Mouse (Mus musculus) stomach, embryonic 15.5 days (tissue): ENCODE measurements around the gene Usp36. TPM values are rescaled to one million over a fixed set of nuclear protein-coding genes. Genes with fewer than 3 reads are reported as not detected.
"Not testable (repeated sequence)": the region's sequence is repeated elsewhere in the genome, so short reads cannot be mapped to it uniquely, and the experiment has no call there.

Source experiments
- ATAC-seq: fragments of 200-750 bp; cut with Nextera tagmentation; 2 replicates; pipeline ENCODE4 v1.8.0; 2017; ENCODE audit warnings: low read depth, moderate number of reproducible peaks, moderate TSS enrichment; ENCODE audit not compliant: insufficient read depth, low FRiP score
- H3K27ac ChIP-seq: fragments of 300-500 bp; sonication (generic); 2 replicates; pipeline ENCODE4 v1.5.1; 2015; ENCODE audit warnings: mild to moderate bottlenecking, inconsistent platforms
- H3K27me3 ChIP-seq: fragments of 300-500 bp; sonication (generic); replicated peaks from 2 replicates; pipeline ENCODE4 v1.6.1; 2015; ENCODE audit warnings: inconsistent platforms
- H3K36me3 ChIP-seq: fragments of 300-500 bp; sonication (generic); 2 replicates; pipeline ENCODE4 v1.6.1; 2015; ENCODE audit warnings: inconsistent platforms
- H3K4me1 ChIP-seq: fragments of 300-500 bp; sonication (generic); 2 replicates; pipeline ENCODE4 v1.6.1; 2015; ENCODE audit warnings: inconsistent platforms
- H3K4me2 ChIP-seq: fragments of 300-500 bp; sonication (generic); 2 replicates; pipeline ENCODE4 v1.6.1; 2015; ENCODE audit warnings: mild to moderate bottlenecking, inconsistent platforms
- H3K4me3 ChIP-seq: fragments of 300-500 bp; sonication (generic); replicated peaks from 2 replicates; pipeline ENCODE4 v1.5.1; 2015; ENCODE audit warnings: inconsistent platforms
- H3K9ac ChIP-seq: fragments of 300-500 bp; sonication (generic); 2 replicates; pipeline ENCODE4 v1.6.1; 2015; ENCODE audit warnings: inconsistent platforms
- H3K9me3 ChIP-seq: fragments of 300-500 bp; sonication (generic); 2 replicates; pipeline ENCODE4 v1.6.1; 2016; ENCODE audit warnings: inconsistent platforms
- WGBS: fragments of 180-500 bp; shearing (Covaris S2); methylation state at CpG from one replicate; pipeline ENCODE4 v1.1.7; 2015; 5-methylcytosine and 5-hydroxymethylcytosine counted together
- polyA plus RNA-seq: library from polyadenylated mRNA; unstranded; fragments of >200 nt; fragmentation: Nextera tagmentation; extraction: Ambion mirVana; gene quantifications from 2 replicates; pipeline ENCODE4 v1.2.1, GENCODE M21; 2015

Usp36 gene
- polyA plus RNA-seq, 1 experiment from 2014 or later = 20.3 TPM

DNA sequence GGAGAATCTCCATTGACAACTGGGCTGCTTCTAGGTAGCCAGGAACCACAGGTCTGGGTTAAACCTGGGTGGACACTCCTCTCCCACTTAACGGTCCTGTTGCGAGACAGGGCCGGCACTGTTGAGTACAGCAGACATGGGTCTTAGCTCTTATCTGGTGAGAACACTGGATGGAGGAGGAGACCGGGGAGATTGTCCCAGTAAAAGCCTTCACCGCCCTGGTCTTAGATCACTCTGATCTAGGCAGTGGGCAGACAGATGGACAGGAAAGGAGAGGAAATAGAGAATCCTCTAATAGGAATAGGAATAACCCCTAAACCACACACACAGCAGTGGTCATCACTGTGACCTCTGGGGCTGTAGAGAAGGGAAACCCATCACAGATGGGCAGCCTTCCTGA lies 33.9 kb upstream of the Usp36 start:
- WGBS = 81% methylated on average over 5 of the region's 5 CpGs
- no peak for ATAC-seq
- Histone ChIP-seq H3K4me2 (no peak overlapping the region), H3K27me3 (no peaks in the 10 kb centered on the region), H3K4me3 (no peak overlapping the region), H3K4me1 (peaks cover 16% of the 10 kb centered on the region), H3K9me3 (no peaks in the 10 kb centered on the region), H3K36me3 (peaks cover 7% of the 10 kb centered on the region; the same call in 1 of the 2 replicates), H3K9ac (no peak overlapping the region), H3K27ac (no peak overlapping the region)

GRCm38 (mm10) chr11:118322647-118323046 lies 32.6 kb upstream of the Usp36 start:
- no peak overlapping the region for H3K9ac ChIP-seq
- H3K27ac ChIP-seq = no peak overlapping the region
- WGBS = 60% methylated on average over 3 of the region's 3 CpGs
- H3K36me3 ChIP-seq = peaks cover 14% of the 10 kb centered on the region; the same call in 1 of the 2 replicates
- H3K27me3 ChIP-seq = no peaks in the 10 kb centered on the region
- H3K9me3 ChIP-seq = no peaks in the 10 kb centered on the region
- H3K4me1 ChIP-seq = peaks cover 16% of the 10 kb centered on the region
- H3K4me2 ChIP-seq = no peak overlapping the region
- H3K4me3 ChIP-seq = no peak overlapping the region
- no peak for ATAC-seq

- Histone ChIP-seq H3K4me1 (peaks cover 9% of the 10 kb centered on the region; the same call in 1 of the 2 replicates), H3K36me3 (peaks cover 15% of the 10 kb centered on the region; the same call in 1 of the 2 replicates), H3K9me3 (no peaks in the 10 kb centered on the region), H3K27ac (no peak overlapping the region), H3K9ac (no peak overlapping the region), H3K4me3 (no peak overlapping the region), H3K27me3 (no peaks in the 10 kb centered on the region), H3K4me2 (no peak overlapping the region)
- 58% methylated on average over 4 of the region's 4 CpGs for WGBS
- no peak for ATAC-seq
These were observed 31.9 kb upstream of the Usp36 start for GRCm38 (mm10) chr11:118321971-118322370.

DNA sequence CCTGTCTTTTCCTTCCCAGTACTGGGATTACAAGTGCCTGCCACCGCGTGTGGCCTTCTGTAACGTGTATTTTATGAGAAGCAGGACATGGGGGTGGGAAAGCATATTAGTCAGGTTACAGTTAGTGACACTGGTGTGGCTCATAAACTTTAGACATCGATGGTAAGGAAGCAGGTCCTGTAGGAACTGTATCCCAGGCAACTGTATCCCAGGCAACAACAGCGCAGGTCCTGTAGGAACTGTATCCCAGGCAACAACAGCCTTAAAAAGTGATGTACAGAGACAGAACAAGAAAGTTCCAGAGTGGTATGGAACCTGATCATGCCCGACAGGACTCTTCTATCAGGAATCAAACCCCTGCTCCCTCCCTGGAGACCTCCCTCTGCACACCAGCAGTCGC lies 31.5 kb upstream of the Usp36 start:
- ATAC-seq = no peak
- Histone ChIP-seq H3K9ac (no peak overlapping the region), H3K4me1 (0 out of 2 replicates have a peak, but pooled peaks cover 5% of the 10 kb centered on the region), H3K27me3 (no peaks in the 10 kb centered on the region), H3K36me3 (peaks cover 19% of the 10 kb centered on the region; the same call in 1 of the 2 replicates), H3K4me3 (no peak overlapping the region), H3K4me2 (no peak overlapping the region), H3K9me3 (no peaks in the 10 kb centered on the region), H3K27ac (no peak overlapping the region)
- 78% methylated on average over 7 of the region's 7 CpGs for WGBS

DNA sequence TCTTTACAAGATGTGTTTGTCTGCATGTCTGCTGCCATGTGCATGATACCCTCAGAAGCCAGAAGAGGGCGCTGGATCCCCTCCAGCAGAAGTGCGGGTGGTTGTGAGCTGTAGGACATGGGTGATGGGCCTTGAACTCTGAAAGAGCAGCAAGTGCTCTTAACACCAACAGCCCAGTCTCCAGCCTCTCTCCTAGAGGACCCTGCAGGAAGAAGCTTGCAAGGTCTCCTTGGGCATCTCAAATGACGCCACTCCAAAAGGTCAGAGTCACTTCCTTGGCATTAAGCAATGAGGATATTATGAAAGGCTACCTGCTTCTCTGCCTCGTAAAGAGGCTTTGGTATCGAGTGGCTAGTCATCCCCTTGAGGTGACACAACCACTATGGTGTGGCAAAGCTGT lies 28.6 kb upstream of the Usp36 start:
- no peak overlapping the region for H3K27ac ChIP-seq
- no peak overlapping the region for H3K9ac ChIP-seq
- WGBS = 56% methylated on average over 5 of the region's 5 CpGs
- H3K27me3 ChIP-seq = no peaks in the 10 kb centered on the region
- peaks cover 32% of the 10 kb centered on the region for H3K36me3 ChIP-seq
- H3K4me1 ChIP-seq = no peaks in the 10 kb centered on the region
- H3K9me3 ChIP-seq = no peaks in the 10 kb centered on the region
- no peak overlapping the region for H3K4me2 ChIP-seq
- no peak for ATAC-seq
- no peak overlapping the region for H3K4me3 ChIP-seq

DNA sequence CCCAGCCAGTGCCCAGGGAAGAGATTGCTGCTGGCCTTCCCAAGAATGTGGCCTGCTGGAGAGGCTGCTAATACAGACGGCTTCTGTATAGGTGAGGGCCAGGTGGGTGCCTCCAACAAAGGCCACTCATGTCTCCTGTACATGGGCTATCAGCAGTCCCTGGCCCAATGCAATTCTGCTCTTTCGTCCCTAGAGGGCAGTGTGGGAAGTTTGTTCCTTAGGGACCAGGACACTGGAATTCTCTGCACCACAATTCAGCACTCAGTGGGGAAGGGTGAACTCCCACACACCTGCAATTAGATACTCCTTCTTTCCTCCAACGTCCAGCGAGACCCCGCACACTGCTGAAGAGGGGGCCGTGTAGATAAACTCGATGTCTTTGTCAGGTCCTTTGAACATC lies 27.1 kb upstream of the Usp36 start:
- no peaks in the 10 kb centered on the region for H3K4me1 ChIP-seq
- WGBS = 18% methylated on average over 7 of the region's 7 CpGs
- no peak overlapping the region for H3K27ac ChIP-seq
- H3K36me3 ChIP-seq = peaks cover 32% of the 10 kb centered on the region
- H3K4me3 ChIP-seq = no peak overlapping the region
- ATAC-seq = no peak; the same call in 1 of the 2 replicates
- no peaks in the 10 kb centered on the region for H3K9me3 ChIP-seq
- no peak overlapping the region for H3K4me2 ChIP-seq
- no peak overlapping the region for H3K9ac ChIP-seq
- no peaks in the 10 kb centered on the region for H3K27me3 ChIP-seq

DNA sequence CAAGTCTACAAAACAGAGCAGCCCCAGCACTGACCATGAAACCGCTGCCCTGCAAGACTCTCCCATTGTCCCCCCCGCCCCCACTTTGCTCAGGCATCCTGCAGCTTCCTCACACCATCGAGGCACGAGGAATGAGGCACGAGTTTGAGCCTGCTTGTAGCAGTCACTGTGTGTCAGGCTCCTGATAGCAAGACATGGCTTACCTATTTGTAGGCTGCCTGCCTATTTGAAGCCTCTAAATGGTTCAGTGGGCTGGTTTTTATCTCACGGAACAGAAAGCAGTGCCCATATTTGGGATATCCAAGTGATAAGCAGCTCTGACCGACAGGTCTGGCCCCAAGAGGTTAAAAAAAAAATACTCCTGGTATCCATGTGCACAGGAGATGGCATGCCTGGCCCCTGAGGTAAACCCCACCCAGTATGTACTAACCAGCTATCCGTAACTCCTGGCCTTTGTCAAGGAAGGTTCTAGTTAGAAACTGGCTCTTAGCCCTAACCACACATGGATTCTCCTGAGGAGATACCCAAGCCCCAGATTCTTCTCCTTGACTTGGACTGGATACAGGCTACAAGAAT lies 26.3 kb upstream of the Usp36 start:
- no peak overlapping the region for H3K4me3 ChIP-seq
- no peak; the same call in 1 of the 2 replicates for ATAC-seq
- 76% methylated on average over 8 of the region's 8 CpGs for WGBS
- H3K27me3 ChIP-seq = no peaks in the 10 kb centered on the region
- H3K9me3 ChIP-seq = no peaks in the 10 kb centered on the region
- no peak overlapping the region for H3K27ac ChIP-seq
- H3K4me2 ChIP-seq = no peak overlapping the region
- H3K9ac ChIP-seq = no peak overlapping the region
- H3K4me1 ChIP-seq = no peaks in the 10 kb centered on the region
- peaks cover 32% of the 10 kb centered on the region for H3K36me3 ChIP-seq

- Histone ChIP-seq H3K27ac (no peak overlapping the region), H3K9me3 (0 out of 2 replicates have a peak, but pooled peaks cover 4% of the 10 kb centered on the region), H3K27me3 (no peaks in the 10 kb centered on the region), H3K36me3 (peaks cover 40% of the 10 kb centered on the region), H3K4me3 (no peak overlapping the region), H3K9ac (no peak overlapping the region), H3K4me1 (no peaks in the 10 kb centered on the region), H3K4me2 (no peak overlapping the region)
- WGBS = 58% methylated on average over 6 of the region's 6 CpGs
- no peak for ATAC-seq
These were observed 22.2 kb upstream of the Usp36 start for GRCm38 (mm10) chr11:118312132-118312723.

GRCm38 (mm10) chr11:118307962-118308361 lies 17.9 kb upstream of the Usp36 start:
- 87% methylated on average over 2 of the region's 2 CpGs for WGBS
- not testable (repeated sequence) for H3K4me3 ChIP-seq, ATAC-seq, H3K4me2 ChIP-seq, H3K4me1 ChIP-seq, H3K27me3 ChIP-seq, H3K27ac ChIP-seq, H3K9me3 ChIP-seq, H3K9ac ChIP-seq
- H3K36me3 ChIP-seq = peaks cover 27% of the 10 kb centered on the region

- H3K27me3 ChIP-seq, H3K27ac ChIP-seq, H3K4me2 ChIP-seq, ATAC-seq, H3K9ac ChIP-seq, H3K9me3 ChIP-seq, H3K4me3 ChIP-seq, H3K4me1 ChIP-seq: not testable (repeated sequence)
- peaks cover 15% of the 10 kb centered on the region for H3K36me3 ChIP-seq
- WGBS = 89% methylated on average over 4 of the region's 4 CpGs
These were observed 13.9 kb upstream of the Usp36 start for GRCm38 (mm10) chr11:118303959-118304358.

DNA sequence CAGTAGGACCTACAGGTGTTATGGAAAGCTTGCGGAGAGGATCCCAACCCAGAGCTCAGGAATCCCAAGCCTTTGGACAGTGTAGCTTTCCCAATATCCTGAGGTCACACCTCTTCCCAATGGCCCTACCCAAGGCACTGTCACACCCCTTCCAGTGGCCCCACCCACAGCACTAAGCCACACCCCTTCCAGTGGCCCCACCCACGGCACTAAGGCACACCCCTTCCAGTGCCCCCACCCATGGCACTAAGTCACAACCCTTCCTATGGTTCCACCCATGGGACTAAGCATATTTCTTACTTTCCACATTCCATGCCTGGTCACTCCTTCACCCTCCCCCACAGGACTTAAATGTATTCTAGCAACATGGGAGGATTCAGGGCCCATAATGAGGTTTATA lies 8.8 kb upstream of the Usp36 start:
- Histone ChIP-seq H3K27ac (no peak overlapping the region), H3K36me3 (peaks cover 9% of the 10 kb centered on the region; the same call in 1 of the 2 replicates), H3K4me3 (no peak overlapping the region), H3K9ac (no peak overlapping the region), H3K4me1 (no peaks in the 10 kb centered on the region), H3K4me2 (no peak overlapping the region), H3K27me3 (no peaks in the 10 kb centered on the region), H3K9me3 (no peaks in the 10 kb centered on the region)
- WGBS = 80% methylated on average over 2 of the region's 2 CpGs
- 0 out of 2 replicates have a peak, but pooled peaks have one; percentile 49 for ATAC-seq

DNA sequence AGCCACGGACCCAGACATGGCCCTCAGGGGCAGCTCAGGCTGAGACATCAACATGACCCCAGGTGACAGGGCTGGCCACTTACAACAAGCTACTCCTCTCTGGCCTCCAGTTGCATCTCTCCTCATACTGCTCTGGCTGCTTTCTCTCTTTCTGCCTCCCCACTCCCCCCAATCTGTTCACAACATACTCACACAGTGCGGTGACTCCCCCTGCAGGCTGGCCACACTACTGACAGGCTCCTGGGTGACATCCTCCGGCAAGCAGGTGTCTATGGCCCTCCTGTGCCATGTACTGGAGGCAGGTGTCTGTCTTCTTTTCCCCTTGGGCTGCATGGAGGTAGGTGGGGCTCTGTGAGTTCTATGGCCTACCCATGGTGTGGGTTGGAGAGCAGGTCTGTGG lies 7.9 kb upstream of the Usp36 start:
- Histone ChIP-seq H3K4me2 (no peak overlapping the region), H3K9me3 (no peaks in the 10 kb centered on the region), H3K36me3 (peaks cover 4% of the 10 kb centered on the region; the same call in 1 of the 2 replicates), H3K4me1 (no peaks in the 10 kb centered on the region), H3K4me3 (no peak overlapping the region), H3K9ac (no peak overlapping the region), H3K27me3 (no peaks in the 10 kb centered on the region), H3K27ac (no peak overlapping the region)
- WGBS = 79% methylated on average over 3 of the region's 3 CpGs
- ATAC-seq = 0 out of 2 replicates have a peak, but pooled peaks have one; percentile 9
